ENCODE assay signal across 7 mouse cellular contexts in the genomic region with DNA sequence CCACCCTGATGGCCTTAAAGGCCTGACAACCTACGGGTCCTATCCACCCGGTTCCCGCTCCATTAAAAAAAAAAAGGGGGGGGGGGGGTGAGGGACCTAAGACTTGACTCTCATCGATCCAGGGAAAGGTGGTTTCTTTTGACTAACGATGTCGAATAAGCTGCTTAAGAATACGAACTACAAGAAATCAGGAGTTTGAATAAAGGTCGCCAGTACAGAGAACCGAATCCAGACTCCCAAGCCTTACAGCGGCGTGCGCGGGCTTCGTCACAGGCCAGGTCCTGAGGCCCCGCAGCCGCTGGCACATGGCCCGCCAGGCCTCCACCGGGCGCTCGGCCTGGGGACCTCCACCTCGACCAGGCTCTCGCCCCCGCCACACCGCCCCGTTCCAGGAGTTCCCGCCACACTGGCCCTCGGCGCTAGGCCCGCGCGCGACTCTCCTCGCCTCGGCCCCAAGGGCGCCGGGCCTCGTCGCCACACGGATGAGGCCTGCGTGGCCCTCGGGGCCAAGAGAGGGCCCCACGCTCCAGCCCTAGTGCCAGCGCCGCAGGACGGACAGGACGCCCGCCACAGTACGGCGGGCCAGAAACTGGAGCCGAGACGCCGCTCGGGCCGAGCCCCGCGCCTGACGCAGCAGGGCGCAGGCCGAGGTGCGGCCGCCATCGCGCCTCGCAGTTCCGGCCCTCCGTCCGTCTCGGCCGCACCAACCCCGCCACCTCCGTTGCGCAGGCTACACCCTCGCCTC. TPM values are rescaled to one million over a fixed set of nuclear protein-coding genes. Genes with fewer than 3 reads are reported as not detected.
DNase-seq lines count a peak whose midpoint lies in the region; ATAC-seq and TF ChIP-seq lines count a peak whose summit lies in the region.

No protein-coding gene starts in this region.

- peaks cover 37% of the 10 kb centered on the region for H3K36me3 ChIP-seq in G1E (replicated peaks)
- H3K36me3 ChIP-seq in embryonic facial prominence, embryonic 15.5 days = peaks cover 4% of the 10 kb centered on the region
- H3K36me3 ChIP-seq in heart, embryonic 13.5 days = peaks cover 22% of the 10 kb centered on the region
- peaks cover 30% of the 10 kb centered on the region for H3K36me3 ChIP-seq in kidney, embryonic 15.5 days
- peaks cover 26% of the 10 kb centered on the region for H3K36me3 ChIP-seq in lung, embryonic 14.5 days (ENCODE audit: insufficient read depth)

- H3K4me1 ChIP-seq in G1E (ENCODE audit: insufficient read depth, low read depth, low read length) = peaks cover 54% of the 10 kb centered on the region
- H3K4me1 ChIP-seq in embryonic facial prominence, embryonic 15.5 days = peaks cover 25% of the 10 kb centered on the region
- H3K4me1 ChIP-seq in heart, embryonic 13.5 days = peaks cover 34% of the 10 kb centered on the region
- peaks cover 24% of the 10 kb centered on the region for H3K4me1 ChIP-seq in kidney, embryonic 15.5 days
- H3K4me1 ChIP-seq in lung, embryonic 14.5 days (ENCODE audit: insufficient read depth) = 0 out of 2 replicates have a peak, but pooled peaks cover 4% of the 10 kb centered on the region

- H3K4me2 ChIP-seq in embryonic facial prominence, embryonic 15.5 days (replicated peaks) = peak overlapping the region; percentile 83
- H3K4me2 ChIP-seq in heart, embryonic 13.5 days = peak overlapping the region; percentile 78
- peak overlapping the region; percentile 67 for H3K4me2 ChIP-seq in kidney, embryonic 15.5 days
- H3K4me2 ChIP-seq in lung, embryonic 14.5 days = peak overlapping the region; percentile 87

- no peak for ATAC-seq in G1E (ENCODE audit: extremely low read depth, insufficient number of reproducible peaks, low FRiP score, poor library complexity, severe bottlenecking)
- peak; percentile 64 for ATAC-seq in embryonic facial prominence, embryonic 15.5 days (ENCODE audit: insufficient number of reproducible peaks, low FRiP score, low TSS enrichment, low read depth)
- ATAC-seq in heart, embryonic 13.5 days (ENCODE audit: extremely low read depth, insufficient number of reproducible peaks, low FRiP score, low TSS enrichment) = peak; percentile 72
- ATAC-seq in kidney, embryonic 15.5 days (replicated peaks; ENCODE audit: low FRiP score) = peak; percentile 85
- ATAC-seq in lung, embryonic 14.5 days (ENCODE audit: insufficient read depth) = peak; percentile 76

- no peak for DNase-seq in G1E (ENCODE audit: low spot score)
- DNase-seq in adrenal gland, postnatal 25 days = peak; percentile 69
- DNase-seq in lung, embryonic 14.5 days = peak; percentile 65
- DNase-seq in ovary, postnatal 14 days (ENCODE audit: low spot score) = peak; percentile 58

- TF ChIP-seq CTCF in G1E (IDR thresholded peaks at IDR 0.05; ENCODE audit: low read depth, low read length) = no peak
- TF ChIP-seq CTCF in lung, embryonic 14.5 days (IDR thresholded peaks at IDR 0.05; ENCODE audit: low read depth) = no peak

- H3K9ac ChIP-seq in embryonic facial prominence, embryonic 15.5 days = peak overlapping the region; percentile 96
- H3K9ac ChIP-seq in heart, embryonic 13.5 days = peak overlapping the region; percentile 99
- H3K9ac ChIP-seq in kidney, embryonic 15.5 days = peak overlapping the region; percentile 100
- H3K9ac ChIP-seq in lung, embryonic 14.5 days = peak overlapping the region; percentile 100

- under 1% methylated on average over 73 of the region's 73 CpGs for WGBS in embryonic facial prominence, embryonic 15.5 days
- under 1% methylated on average over 68 of the region's 73 CpGs for WGBS in heart, embryonic 13.5 days
- WGBS in kidney, embryonic 15.5 days = under 1% methylated on average over 73 of the region's 73 CpGs
- WGBS in lung, embryonic 14.5 days = under 1% methylated on average over 73 of the region's 73 CpGs

- H3K4me3 ChIP-seq in G1E (ENCODE audit: low read depth, low read length) = peak overlapping the region; percentile 100
- H3K4me3 ChIP-seq in embryonic facial prominence, embryonic 15.5 days (replicated peaks) = peak overlapping the region; percentile 84
- peak overlapping the region; percentile 90 for H3K4me3 ChIP-seq in heart, embryonic 13.5 days
- peak overlapping the region; percentile 99 for H3K4me3 ChIP-seq in kidney, embryonic 15.5 days (replicated peaks)
- H3K4me3 ChIP-seq in lung, embryonic 14.5 days (ENCODE audit: low read depth, low read length) = peak overlapping the region; percentile 100

- peak overlapping the region; percentile 96 for H3K27ac ChIP-seq in embryonic facial prominence, embryonic 15.5 days (replicated peaks)
- peak overlapping the region; percentile 93 for H3K27ac ChIP-seq in heart, embryonic 13.5 days (replicated peaks)
- H3K27ac ChIP-seq in kidney, embryonic 15.5 days = peak overlapping the region; percentile 91
- peak overlapping the region; percentile 94 for H3K27ac ChIP-seq in lung, embryonic 14.5 days (ENCODE audit: low read depth)

- no peaks in the 10 kb centered on the region for H3K27me3 ChIP-seq in G1E (ENCODE audit: insufficient read depth, low read length)
- no peaks in the 10 kb centered on the region for H3K27me3 ChIP-seq in embryonic facial prominence, embryonic 15.5 days
- no peaks in the 10 kb centered on the region for H3K27me3 ChIP-seq in heart, embryonic 13.5 days (replicated peaks)
- H3K27me3 ChIP-seq in kidney, embryonic 15.5 days = no peaks in the 10 kb centered on the region
- H3K27me3 ChIP-seq in lung, embryonic 14.5 days (ENCODE audit: insufficient read depth, low read length) = no peaks in the 10 kb centered on the region

- no peaks in the 10 kb centered on the region for H3K9me3 ChIP-seq in G1E (replicated peaks)
- no peaks in the 10 kb centered on the region for H3K9me3 ChIP-seq in embryonic facial prominence, embryonic 15.5 days (replicated peaks)
- H3K9me3 ChIP-seq in heart, embryonic 13.5 days = no peaks in the 10 kb centered on the region
- no peaks in the 10 kb centered on the region for H3K9me3 ChIP-seq in kidney, embryonic 15.5 days (replicated peaks)
- H3K9me3 ChIP-seq in lung, embryonic 14.5 days (ENCODE audit: low read depth, low read length) = no peaks in the 10 kb centered on the region

RNA-seq across cellular contexts. Expression of gene Cnbp, which starts 0.6 kb away (rescaled TPM):
- total RNA-seq in G1E (2014; fragmentation: Nextera tagmentation) (679 and 832 TPM in 2 replicates), G1E (2017) (948 and 1,031 TPM in 2 replicates)
- polyA plus RNA-seq in G1E (2012) = 124 and 135 TPM in 2 replicates
- total RNA-seq in adrenal gland, postnatal 25 days (2021) = 346 and 405 TPM in 2 replicates
- polyA plus RNA-seq in embryonic facial prominence, embryonic 15.5 days (2015; fragmentation: Nextera tagmentation; extraction: Ambion mirVana) = 999 and 1,010 TPM in 2 replicates
- 722 and 777 TPM in 2 replicates for polyA plus RNA-seq in heart, embryonic 13.5 days (2015; fragmentation: Nextera tagmentation; extraction: Ambion mirVana)
- 1,107 and 1,171 TPM in 2 replicates for polyA plus RNA-seq in kidney, embryonic 15.5 days (2015; fragmentation: Nextera tagmentation; extraction: Ambion mirVana)
- 1,237 and 1,257 TPM in 2 replicates for polyA plus RNA-seq in lung, embryonic 14.5 days (2014; fragmentation: Nextera tagmentation; extraction: Ambion mirVana)

RNA-seq across cellular contexts. Expression of gene Isy1, which starts 11.7 kb away (rescaled TPM):
- total RNA-seq in G1E (2014; fragmentation: Nextera tagmentation) (46.7 and 53.5 TPM in 2 replicates), G1E (2017) (62.5 and 65.2 TPM in 2 replicates)
- polyA plus RNA-seq in G1E (2012) = 46.2 and 54.9 TPM in 2 replicates
- 24.8 and 36.1 TPM in 2 replicates for total RNA-seq in adrenal gland, postnatal 25 days (2021)
- 45.8 and 48.7 TPM in 2 replicates for polyA plus RNA-seq in embryonic facial prominence, embryonic 15.5 days (2015; fragmentation: Nextera tagmentation; extraction: Ambion mirVana)
- 22.1 and 25.4 TPM in 2 replicates for polyA plus RNA-seq in heart, embryonic 13.5 days (2015; fragmentation: Nextera tagmentation; extraction: Ambion mirVana)
- polyA plus RNA-seq in kidney, embryonic 15.5 days (2015; fragmentation: Nextera tagmentation; extraction: Ambion mirVana) = 57.3 and 62.9 TPM in 2 replicates
- 50.8 and 52.9 TPM in 2 replicates for polyA plus RNA-seq in lung, embryonic 14.5 days (2014; fragmentation: Nextera tagmentation; extraction: Ambion mirVana)

RNA-seq across cellular contexts. Expression of gene Gm45140, which starts 14.7 kb away (rescaled TPM):
- total RNA-seq in G1E (2014; fragmentation: Nextera tagmentation) = 10.5 and 12.1 TPM in 2 replicates
- 17.5 and 19.5 TPM in 2 replicates for total RNA-seq in G1E (2017)
- polyA plus RNA-seq in G1E (2012) = 9.0 and 13.8 TPM in 2 replicates
- 5.1 and 6.2 TPM in 2 replicates for total RNA-seq in adrenal gland, postnatal 25 days (2021)
- 3.4 and 5.9 TPM in 2 replicates for polyA plus RNA-seq in embryonic facial prominence, embryonic 15.5 days (2015; fragmentation: Nextera tagmentation; extraction: Ambion mirVana)
- 2.1 TPM in 2 replicates for polyA plus RNA-seq in heart, embryonic 13.5 days (2015; fragmentation: Nextera tagmentation; extraction: Ambion mirVana)
- polyA plus RNA-seq in kidney, embryonic 15.5 days (2015; fragmentation: Nextera tagmentation; extraction: Ambion mirVana) = 2.3 and 3.9 TPM in 2 replicates
- polyA plus RNA-seq in lung, embryonic 14.5 days (2014; fragmentation: Nextera tagmentation; extraction: Ambion mirVana) = 3.3 and 5.0 TPM in 2 replicates

RNA-seq across cellular contexts. Expression of gene Copg1, which starts 37.3 kb away (rescaled TPM):
- total RNA-seq in G1E (2014; fragmentation: Nextera tagmentation) = 53.7 and 61.5 TPM in 2 replicates
- 73.3 and 81.9 TPM in 2 replicates for total RNA-seq in G1E (2017)
- polyA plus RNA-seq in G1E (2012) = 16.1 and 45.2 TPM in 2 replicates
- 103 and 108 TPM in 2 replicates for total RNA-seq in adrenal gland, postnatal 25 days (2021)
- 172 and 173 TPM in 2 replicates for polyA plus RNA-seq in embryonic facial prominence, embryonic 15.5 days (2015; fragmentation: Nextera tagmentation; extraction: Ambion mirVana)
- 120 TPM in 2 replicates for polyA plus RNA-seq in heart, embryonic 13.5 days (2015; fragmentation: Nextera tagmentation; extraction: Ambion mirVana)
- 159 and 164 TPM in 2 replicates for polyA plus RNA-seq in kidney, embryonic 15.5 days (2015; fragmentation: Nextera tagmentation; extraction: Ambion mirVana)
- polyA plus RNA-seq in lung, embryonic 14.5 days (2014; fragmentation: Nextera tagmentation; extraction: Ambion mirVana) = 177 TPM in 2 replicates

RNA-seq across cellular contexts. Expression of gene Rab43, which starts 38.4 kb away (rescaled TPM):
- total RNA-seq in G1E (2014; fragmentation: Nextera tagmentation) (20.1 and 34.8 TPM in 2 replicates), G1E (2017) (11.5 and 15.5 TPM in 2 replicates)
- polyA plus RNA-seq in G1E (2012) = 30.8 and 62.5 TPM in 2 replicates
- total RNA-seq in adrenal gland, postnatal 25 days (2021) = 21.8 and 34.9 TPM in 2 replicates
- 11.5 and 18.0 TPM in 2 replicates for polyA plus RNA-seq in embryonic facial prominence, embryonic 15.5 days (2015; fragmentation: Nextera tagmentation; extraction: Ambion mirVana)
- 6.6 and 7.5 TPM in 2 replicates for polyA plus RNA-seq in heart, embryonic 13.5 days (2015; fragmentation: Nextera tagmentation; extraction: Ambion mirVana)
- 12.6 and 12.7 TPM in 2 replicates for polyA plus RNA-seq in kidney, embryonic 15.5 days (2015; fragmentation: Nextera tagmentation; extraction: Ambion mirVana)
- 12.2 and 12.5 TPM in 2 replicates for polyA plus RNA-seq in lung, embryonic 14.5 days (2014; fragmentation: Nextera tagmentation; extraction: Ambion mirVana)
